Mouse (Mus musculus): Measurements from ENCODE around the gene Abcg5. TPM values are rescaled to one million over a fixed set of nuclear protein-coding genes. Genes with fewer than 3 reads are reported as not detected.

The Abcg5 gene
- polyA plus RNA-seq, 1 experiment from 2014 or later = 1.5 TPM

GRCm38 (mm10) chr17:84644292-84645050 is 38.3 kb downstream of the Abcg5 start:
- no peaks in the 10 kb centered on the region for H3K36me3 ChIP-seq (ENCODE audit: control insufficient read depth, insufficient read depth, low read length)
- peak overlapping the region; percentile 34; the same call in 1 of the 2 replicates for H3K27ac ChIP-seq (ENCODE audit: low read length)
- no peak overlapping the region for H3K4me3 ChIP-seq (ENCODE audit: low read depth, low read length)
- ATAC-seq = no peak
- H3K9ac ChIP-seq (ENCODE audit: low read depth, low read length) = no peak overlapping the region
- no peak overlapping the region for H3K4me2 ChIP-seq (ENCODE audit: low read length)
- no peaks in the 10 kb centered on the region for H3K27me3 ChIP-seq (ENCODE audit: control insufficient read depth, insufficient read depth, low read depth, low read length)
- H3K9me3 ChIP-seq (replicated peaks; ENCODE audit: control insufficient read depth, low read length, poor library complexity, severe bottlenecking) = no peaks in the 10 kb centered on the region
- no peaks in the 10 kb centered on the region; the same call in 1 of the 2 replicates for H3K4me1 ChIP-seq (ENCODE audit: control insufficient read depth, insufficient read depth, low read length)
- WGBS = 46% methylated on average over 16 of the region's 16 CpGs

- ATAC-seq = no peak
- Histone ChIP-seq H3K36me3 (ENCODE audit: control insufficient read depth, insufficient read depth, low read length) (no peaks in the 10 kb centered on the region), H3K4me2 (ENCODE audit: low read length) (no peak overlapping the region), H3K27ac (ENCODE audit: low read length) (no peak overlapping the region), H3K4me1 (ENCODE audit: control insufficient read depth, insufficient read depth, low read length) (no peaks in the 10 kb centered on the region; the same call in 1 of the 2 replicates), H3K4me3 (ENCODE audit: low read depth, low read length) (no peak overlapping the region), H3K9me3 (replicated peaks; ENCODE audit: control insufficient read depth, low read length, poor library complexity, severe bottlenecking) (no peaks in the 10 kb centered on the region), H3K9ac (ENCODE audit: low read depth, low read length) (no peak overlapping the region), H3K27me3 (ENCODE audit: control insufficient read depth, insufficient read depth, low read depth, low read length) (no peaks in the 10 kb centered on the region)
- 90% methylated on average over 9 of the region's 9 CpGs for WGBS
Measured at GRCm38 (mm10) chr17:84642324-84642723, 40.5 kb downstream of the Abcg5 start.

DNA sequence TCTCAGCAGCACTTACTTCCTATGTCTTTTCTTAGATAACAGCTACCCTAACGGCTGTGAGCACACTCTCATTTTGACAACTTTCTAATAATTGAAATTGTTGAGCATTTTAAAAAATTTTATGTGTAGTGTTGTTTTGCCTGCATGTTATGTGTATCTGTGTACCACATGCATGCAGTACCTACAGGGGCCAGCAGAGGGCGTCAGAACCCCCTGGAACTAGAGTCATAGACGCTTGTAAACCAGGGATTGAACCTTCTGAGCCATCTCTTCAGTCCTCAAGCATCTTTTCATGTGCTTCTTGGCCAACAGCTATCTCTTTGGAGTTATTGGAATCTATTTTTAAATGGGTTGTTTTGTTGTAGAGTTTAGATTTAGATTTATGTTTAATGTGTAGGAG is 40.9 kb downstream of the Abcg5 start:
- ATAC-seq = no peak
- H3K36me3 ChIP-seq (ENCODE audit: control insufficient read depth, insufficient read depth, low read length) = no peaks in the 10 kb centered on the region
- no peak overlapping the region for H3K4me3 ChIP-seq (ENCODE audit: low read depth, low read length)
- no peaks in the 10 kb centered on the region for H3K9me3 ChIP-seq (replicated peaks; ENCODE audit: control insufficient read depth, low read length, poor library complexity, severe bottlenecking)
- no peak overlapping the region for H3K27ac ChIP-seq (ENCODE audit: low read length)
- no peak overlapping the region for H3K4me2 ChIP-seq (ENCODE audit: low read length)
- WGBS = 37% methylated on average over 3 of the region's 3 CpGs
- no peak overlapping the region for H3K9ac ChIP-seq (ENCODE audit: low read depth, low read length)
- no peaks in the 10 kb centered on the region; the same call in 1 of the 2 replicates for H3K4me1 ChIP-seq (ENCODE audit: control insufficient read depth, insufficient read depth, low read length)
- H3K27me3 ChIP-seq (ENCODE audit: control insufficient read depth, insufficient read depth, low read depth, low read length) = no peaks in the 10 kb centered on the region

DNA sequence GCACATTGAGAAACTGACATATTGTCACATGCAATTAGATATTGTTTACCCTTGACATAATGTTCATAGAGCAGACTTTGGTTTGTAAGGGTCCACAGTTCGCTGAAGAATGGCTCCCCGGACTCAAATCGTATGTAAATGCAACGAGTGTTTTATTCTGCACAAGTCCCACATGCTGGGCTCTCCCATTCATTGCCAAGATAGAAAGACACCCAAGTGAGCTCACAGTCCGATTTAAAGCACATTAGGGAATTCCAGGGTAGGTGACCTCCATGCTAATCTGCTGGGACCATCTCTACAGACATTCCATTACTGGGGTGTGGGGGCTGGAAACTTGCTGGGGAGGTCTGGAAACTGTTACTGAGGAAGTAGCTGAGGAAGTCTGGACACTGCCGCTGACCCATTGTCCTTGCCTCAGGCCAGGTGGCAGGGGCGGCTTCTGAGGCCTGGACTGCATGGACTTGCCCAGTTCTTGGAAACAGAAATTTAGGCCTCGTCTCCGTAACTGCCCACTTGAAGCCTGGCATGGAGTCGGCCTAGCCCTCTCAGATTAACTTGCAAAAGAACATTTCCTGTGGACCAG is 42.9 kb downstream of the Abcg5 start:
- no peak for ATAC-seq
- H3K4me2 ChIP-seq (ENCODE audit: low read length) = no peak overlapping the region
- H3K4me3 ChIP-seq (ENCODE audit: low read depth, low read length) = no peak overlapping the region
- no peaks in the 10 kb centered on the region for H3K36me3 ChIP-seq (ENCODE audit: control insufficient read depth, insufficient read depth, low read length)
- 50% methylated on average over 10 of the region's 10 CpGs for WGBS
- no peaks in the 10 kb centered on the region for H3K4me1 ChIP-seq (ENCODE audit: control insufficient read depth, insufficient read depth, low read length)
- no peaks in the 10 kb centered on the region for H3K27me3 ChIP-seq (ENCODE audit: control insufficient read depth, insufficient read depth, low read depth, low read length)
- no peak overlapping the region for H3K27ac ChIP-seq (ENCODE audit: low read length)
- H3K9me3 ChIP-seq (replicated peaks; ENCODE audit: control insufficient read depth, low read length, poor library complexity, severe bottlenecking) = no peaks in the 10 kb centered on the region
- no peak overlapping the region for H3K9ac ChIP-seq (ENCODE audit: low read depth, low read length)

- no peak for ATAC-seq
- Histone ChIP-seq H3K9me3 (replicated peaks; ENCODE audit: control insufficient read depth, low read length, poor library complexity, severe bottlenecking) (no peaks in the 10 kb centered on the region), H3K36me3 (ENCODE audit: control insufficient read depth, insufficient read depth, low read length) (no peaks in the 10 kb centered on the region), H3K27me3 (ENCODE audit: control insufficient read depth, insufficient read depth, low read depth, low read length) (no peaks in the 10 kb centered on the region), H3K9ac (ENCODE audit: low read depth, low read length) (no peak overlapping the region), H3K4me2 (ENCODE audit: low read length) (no peak overlapping the region), H3K4me3 (ENCODE audit: low read depth, low read length) (no peak overlapping the region), H3K4me1 (ENCODE audit: control insufficient read depth, insufficient read depth, low read length) (no peaks in the 10 kb centered on the region), H3K27ac (ENCODE audit: low read length) (no peak overlapping the region)
- 90% methylated on average over 6 of the region's 6 CpGs for WGBS
Measured at GRCm38 (mm10) chr17:84637971-84638370, 44.8 kb downstream of the Abcg5 start.

DNA sequence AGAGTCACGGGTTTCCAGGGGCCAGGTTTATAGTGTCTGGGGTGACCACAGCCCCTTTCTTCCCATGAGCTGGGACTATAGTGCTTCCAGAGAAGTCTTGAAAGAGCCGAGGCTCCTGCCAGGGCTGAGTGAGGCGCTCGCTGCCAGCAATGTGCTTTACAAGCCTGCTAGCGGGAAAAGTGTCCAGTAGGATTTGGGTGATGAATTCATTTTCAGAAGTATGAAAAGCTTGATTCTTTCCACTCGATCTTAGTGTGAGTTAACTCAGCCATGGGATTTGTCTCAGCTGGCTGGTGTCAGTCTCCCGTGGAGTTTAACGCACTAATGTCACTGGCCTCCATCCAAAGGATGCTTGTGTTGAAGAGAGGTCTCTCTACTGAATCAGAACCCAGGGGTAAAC is 46.5 kb downstream of the Abcg5 start:
- H3K27ac ChIP-seq (ENCODE audit: low read length) = no peak overlapping the region
- WGBS = 45% methylated on average over 8 of the region's 8 CpGs

GRCm38 (mm10) chr17:84633443-84633842 is 49.4 kb downstream of the Abcg5 start:
- WGBS = 90% methylated on average over 13 of the region's 13 CpGs

More for the DNA sequence above, 46.5 kb downstream of the Abcg5 start:
- H3K9me3 ChIP-seq (replicated peaks; ENCODE audit: control insufficient read depth, low read length, poor library complexity, severe bottlenecking) = no peaks in the 10 kb centered on the region
- H3K4me3 ChIP-seq (ENCODE audit: low read depth, low read length) = no peak overlapping the region
- H3K36me3 ChIP-seq (ENCODE audit: control insufficient read depth, insufficient read depth, low read length) = no peaks in the 10 kb centered on the region
- H3K4me1 ChIP-seq (ENCODE audit: control insufficient read depth, insufficient read depth, low read length) = no peaks in the 10 kb centered on the region
- H3K4me2 ChIP-seq (ENCODE audit: low read length) = no peak overlapping the region
- no peak overlapping the region for H3K9ac ChIP-seq (ENCODE audit: low read depth, low read length)
- no peak for ATAC-seq
- no peaks in the 10 kb centered on the region for H3K27me3 ChIP-seq (ENCODE audit: control insufficient read depth, insufficient read depth, low read depth, low read length)

GRCm38 (mm10) chr17:84631836-84632235 is 51.0 kb downstream of the Abcg5 start:
- Histone ChIP-seq H3K4me2 (ENCODE audit: low read length) (no peak overlapping the region), H3K4me1 (ENCODE audit: control insufficient read depth, insufficient read depth, low read length) (peaks cover 3% of the 10 kb centered on the region; the same call in 1 of the 2 replicates), H3K36me3 (ENCODE audit: control insufficient read depth, insufficient read depth, low read length) (no peaks in the 10 kb centered on the region), H3K27ac (ENCODE audit: low read length) (no peak overlapping the region), H3K4me3 (ENCODE audit: low read depth, low read length) (no peak overlapping the region), H3K9ac (ENCODE audit: low read depth, low read length) (no peak overlapping the region), H3K9me3 (replicated peaks; ENCODE audit: control insufficient read depth, low read length, poor library complexity, severe bottlenecking) (no peaks in the 10 kb centered on the region), H3K27me3 (ENCODE audit: control insufficient read depth, insufficient read depth, low read depth, low read length) (no peaks in the 10 kb centered on the region)
- 95% methylated on average over 6 of the region's 6 CpGs for whole genome bisulfite sequencing
- ATAC-seq = no peak

More at GRCm38 (mm10) chr17:84633443-84633842, 49.4 kb downstream of the Abcg5 start:
- H3K4me1 ChIP-seq (ENCODE audit: control insufficient read depth, insufficient read depth, low read length) = no peaks in the 10 kb centered on the region
- no peaks in the 10 kb centered on the region for H3K27me3 ChIP-seq (ENCODE audit: control insufficient read depth, insufficient read depth, low read depth, low read length)
- ATAC-seq = no peak
- H3K4me3 ChIP-seq (ENCODE audit: low read depth, low read length) = no peak overlapping the region
- no peak overlapping the region for H3K9ac ChIP-seq (ENCODE audit: low read depth, low read length)
- no peak overlapping the region for H3K27ac ChIP-seq (ENCODE audit: low read length)
- no peaks in the 10 kb centered on the region for H3K36me3 ChIP-seq (ENCODE audit: control insufficient read depth, insufficient read depth, low read length)
- H3K4me2 ChIP-seq (ENCODE audit: low read length) = no peak overlapping the region
- no peaks in the 10 kb centered on the region for H3K9me3 ChIP-seq (replicated peaks; ENCODE audit: control insufficient read depth, low read length, poor library complexity, severe bottlenecking)

- no peak for ATAC-seq
- H3K4me2 ChIP-seq (ENCODE audit: low read length) = no peak overlapping the region
- peaks cover 3% of the 10 kb centered on the region; the same call in 1 of the 2 replicates for H3K4me1 ChIP-seq (ENCODE audit: control insufficient read depth, insufficient read depth, low read length)
- WGBS = 85% methylated on average over 9 of the region's 9 CpGs
- no peaks in the 10 kb centered on the region for H3K27me3 ChIP-seq (ENCODE audit: control insufficient read depth, insufficient read depth, low read depth, low read length)
- no peak overlapping the region for H3K4me3 ChIP-seq (ENCODE audit: low read depth, low read length)
- H3K9ac ChIP-seq (ENCODE audit: low read depth, low read length) = no peak overlapping the region
- H3K27ac ChIP-seq (ENCODE audit: low read length) = no peak overlapping the region
- H3K36me3 ChIP-seq (ENCODE audit: control insufficient read depth, insufficient read depth, low read length) = no peaks in the 10 kb centered on the region
- no peaks in the 10 kb centered on the region for H3K9me3 ChIP-seq (replicated peaks; ENCODE audit: control insufficient read depth, low read length, poor library complexity, severe bottlenecking)
Measured at GRCm38 (mm10) chr17:84628611-84629010, 54.2 kb downstream of the Abcg5 start.
